In the genomic region with DNA sequence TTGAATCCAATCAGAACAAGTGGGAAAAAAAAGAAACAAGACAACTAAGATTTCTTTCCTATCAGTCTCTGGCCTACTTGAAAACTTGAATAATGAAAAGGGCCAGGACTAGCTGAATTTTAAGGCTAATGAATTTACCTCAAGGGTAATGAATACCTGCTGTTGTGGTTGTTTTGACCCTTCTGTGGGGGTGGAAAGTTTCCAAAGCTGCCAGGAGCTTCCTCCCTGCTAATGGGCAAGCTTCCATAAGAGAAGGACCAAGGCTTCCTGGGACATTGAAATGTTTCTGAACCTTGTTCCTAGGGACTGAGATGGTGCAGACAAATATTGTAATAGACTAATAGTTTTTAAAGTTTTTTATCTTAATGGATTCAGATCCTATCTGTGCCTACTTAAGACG, we compare ENCODE assay signal across 23 mouse cellular contexts. TPM values are rescaled to one million over a fixed set of nuclear protein-coding genes. Genes with fewer than 3 reads are reported as not detected.
DNase-seq lines count a peak whose midpoint lies in the region; ATAC-seq and TF ChIP-seq lines count a peak whose summit lies in the region.
"Had no signal": no experiment of that assay in that cellular context is flagged by ENCODE, and none has a peak within 500 bp of the region (broad histone marks: within the 10 kb centered on the region; RNA-seq: fewer than 3 reads in every experiment).

No protein-coding gene starts in this region.

- H3K27ac ChIP-seq in gastrocnemius, adult 2 months, result no peak overlapping the region
- H3K27ac ChIP-seq: forebrain, embryonic 10.5 days; forebrain, embryonic 13.5 days; hindbrain, embryonic 12.5 days; hindbrain, embryonic 15.5 days had no signal

- no peak for ATAC-seq in cerebellum, adult (ENCODE audit: insufficient number of reproducible peaks, low FRiP score, low TSS enrichment)
- ATAC-seq: forebrain, embryonic 13.5 days; forebrain, embryonic 16.5 days; intestine, postnatal 0 days; Patski had no signal

- TF ChIP-seq CTCF in gastrocnemius, adult 2 months (IDR thresholded peaks at IDR 0.05), result no peak

- intact Hi-C loops in gastrocnemius, adult 2 months (cut with DNase I), result no loop called here

- DNase-seq in cerebellum, adult 11-12 months, result peak; percentile 30
- peak; percentile 45 for DNase-seq in cerebellum, adult 9-10 months
- DNase-seq in cerebellum, postnatal 14 days, result peak; percentile 12 to 52
- DNase-seq in gastrocnemius, adult 2 months, result no peak
- DNase-seq in frontal cortex, postnatal 14 days (ENCODE audit: low spot score in 2 of 2), result no peak
- DNase-seq: adrenal gland, postnatal 10 days; adrenal gland, postnatal 36 days; B cell, adult 2 months; gastrocnemius, postnatal 36 days; heart, adult 11 months; kidney, adult 2 months had no signal

- H3K4me3 ChIP-seq in gastrocnemius, adult 2 months, result no peak overlapping the region
- H3K4me3 ChIP-seq: forebrain, embryonic 10.5 days; forebrain, embryonic 13.5 days; hindbrain, embryonic 12.5 days; hindbrain, embryonic 15.5 days had no signal

RNA-seq across cellular contexts. Expression of gene Atp10b, which starts 6.9 kb away (rescaled TPM):
- not detected for total RNA-seq in gastrocnemius, adult 2 months (2021)
- total RNA-seq: CH12.LX; gastrocnemius, adult 8-10 months; gastrocnemius, postnatal 36 days; heart, postnatal 25 days; hematopoietic stem cell, adult 5-6 weeks had no signal

Comparison
In these comparisons a context has a peak if more than half of its experiments do, and no peak if none do; other contexts are left out.
1. DNase-seq: peak in cerebellum, adult 11-12 months (single experiment), cerebellum, adult 9-10 months (single experiment) and cerebellum, postnatal 14 days (2 of 2); none in gastrocnemius, adult 2 months (single experiment) and frontal cortex, postnatal 14 days (0 of 2).